Mouse (Mus musculus) embryonic facial prominence, embryonic 10.5 days (tissue): ENCODE measurements around the gene Crb2. TPM values are rescaled to one million over a fixed set of nuclear protein-coding genes. Genes with fewer than 3 reads are reported as not detected.

ENCODE experiments used
- DNase-seq: peaks from one replicate; pipeline ENCODE4 v3.0.0-alpha.2; 2017; ENCODE audit warnings: low spot score
- H3K27ac ChIP-seq: fragments of 300-500 bp; sonication (generic); replicated peaks from 2 replicates; pipeline ENCODE4 v1.5.1; 2016; ENCODE audit warnings: mild to moderate bottlenecking
- H3K27me3 ChIP-seq: fragments of 300-500 bp; sonication (generic); replicated peaks from 2 replicates; pipeline ENCODE4 v1.6.1; 2016; ENCODE audit warnings: low read depth, mild to moderate bottlenecking; ENCODE audit not compliant: poor library complexity, severe bottlenecking
- H3K36me3 ChIP-seq: fragments of 300-500 bp; sonication (generic); replicated peaks from 2 replicates; pipeline ENCODE4 v1.6.1; 2016; ENCODE audit warnings: mild to moderate bottlenecking, moderate library complexity
- H3K4me1 ChIP-seq: fragments of 300-500 bp; sonication (generic); 2 replicates; pipeline ENCODE4 v1.6.1; 2016
- H3K4me3 ChIP-seq: fragments of 300-500 bp; sonication (generic); 2 replicates; pipeline ENCODE4 v1.5.1; 2016; ENCODE audit warnings: mild to moderate bottlenecking, moderate library complexity
- H3K9me3 ChIP-seq: fragments of 300-500 bp; sonication (generic); 2 replicates; pipeline ENCODE4 v1.6.1; 2016; ENCODE audit warnings: mild to moderate bottlenecking
- WGBS: fragments of 180-500 bp; shearing (Covaris S2); methylation state at CpG from one replicate; pipeline ENCODE4 v1.1.7; 2016; 5-methylcytosine and 5-hydroxymethylcytosine counted together
- polyA plus RNA-seq: library from polyadenylated mRNA; unstranded; fragments of >200 nt; fragmentation: Nextera tagmentation; extraction: Ambion mirVana; gene quantifications from 2 replicates; pipeline ENCODE4 v1.2.1, GENCODE M21; 2016

Gene Crb2
- polyA plus RNA-seq = 7.3 and 11.9 TPM in 2 replicates

DNA sequence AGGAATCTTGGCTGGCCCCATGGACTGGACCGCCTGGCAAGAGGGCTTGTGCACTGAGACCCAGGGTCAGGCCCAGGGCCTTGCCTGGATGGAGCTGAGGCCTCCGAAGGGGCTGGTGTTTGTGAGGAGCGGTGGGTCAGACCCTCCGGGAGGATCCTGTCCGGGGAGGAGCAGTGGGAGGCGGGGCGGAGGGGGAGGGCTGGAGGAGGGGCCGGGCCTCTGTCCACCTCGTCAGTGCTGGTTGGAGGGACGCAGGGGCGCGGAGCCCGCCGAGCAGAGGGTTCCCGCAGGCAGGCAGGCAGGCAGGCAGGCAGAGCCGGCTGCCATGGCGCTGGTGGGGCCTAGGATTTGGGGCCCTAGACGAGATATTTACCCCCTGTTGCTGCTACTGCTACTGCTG lies at the start of gene Crb2:
TSS of gene Crb2 (plus strand) at position 234 of the 400 bp plus-strand sequence.
- peaks cover 71% of the 10 kb centered on the region for H3K4me1 ChIP-seq
- peaks cover 38% of the 10 kb centered on the region for H3K27me3 ChIP-seq
- under 1% methylated on average over 18 of the region's 18 CpGs for WGBS
- no peaks in the 10 kb centered on the region for H3K36me3 ChIP-seq
- H3K4me3 ChIP-seq = peak within 1 kb of the TSS; percentile 64
- no peaks in the 10 kb centered on the region for H3K9me3 ChIP-seq
- DNase-seq = peak; percentile 90
- peak within 1 kb of the TSS; percentile 81 for H3K27ac ChIP-seq

DNA sequence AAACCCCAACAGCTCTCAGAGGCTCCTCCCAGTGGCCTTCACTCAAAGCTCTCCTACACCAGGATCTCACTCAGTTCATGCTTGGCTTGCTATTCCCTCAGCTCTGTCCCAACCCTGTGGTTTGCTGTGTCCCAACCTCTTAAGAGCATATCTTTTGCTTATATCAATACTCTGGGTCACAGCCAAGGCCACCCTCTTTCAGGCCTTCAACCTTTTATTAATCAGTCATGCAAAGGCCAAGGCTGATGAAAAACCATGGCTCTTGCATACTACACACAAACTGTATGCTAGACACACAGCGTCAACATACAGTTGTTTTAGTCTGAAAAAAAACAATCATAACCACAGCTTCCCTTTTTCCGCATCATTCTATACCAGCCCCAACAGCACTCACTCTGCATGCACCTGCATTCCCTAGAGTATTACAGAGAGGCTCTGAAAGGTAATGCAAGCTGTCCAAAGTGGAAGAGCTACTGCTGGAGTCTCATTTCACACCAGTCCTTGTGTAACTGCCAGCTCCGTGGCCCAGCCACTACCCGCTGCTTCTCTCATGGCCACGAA lies 44.7 kb upstream of the Crb2 start:
- no peaks in the 10 kb centered on the region for H3K36me3 ChIP-seq
- WGBS = 90% methylated on average over 5 of the region's 5 CpGs

DNA sequence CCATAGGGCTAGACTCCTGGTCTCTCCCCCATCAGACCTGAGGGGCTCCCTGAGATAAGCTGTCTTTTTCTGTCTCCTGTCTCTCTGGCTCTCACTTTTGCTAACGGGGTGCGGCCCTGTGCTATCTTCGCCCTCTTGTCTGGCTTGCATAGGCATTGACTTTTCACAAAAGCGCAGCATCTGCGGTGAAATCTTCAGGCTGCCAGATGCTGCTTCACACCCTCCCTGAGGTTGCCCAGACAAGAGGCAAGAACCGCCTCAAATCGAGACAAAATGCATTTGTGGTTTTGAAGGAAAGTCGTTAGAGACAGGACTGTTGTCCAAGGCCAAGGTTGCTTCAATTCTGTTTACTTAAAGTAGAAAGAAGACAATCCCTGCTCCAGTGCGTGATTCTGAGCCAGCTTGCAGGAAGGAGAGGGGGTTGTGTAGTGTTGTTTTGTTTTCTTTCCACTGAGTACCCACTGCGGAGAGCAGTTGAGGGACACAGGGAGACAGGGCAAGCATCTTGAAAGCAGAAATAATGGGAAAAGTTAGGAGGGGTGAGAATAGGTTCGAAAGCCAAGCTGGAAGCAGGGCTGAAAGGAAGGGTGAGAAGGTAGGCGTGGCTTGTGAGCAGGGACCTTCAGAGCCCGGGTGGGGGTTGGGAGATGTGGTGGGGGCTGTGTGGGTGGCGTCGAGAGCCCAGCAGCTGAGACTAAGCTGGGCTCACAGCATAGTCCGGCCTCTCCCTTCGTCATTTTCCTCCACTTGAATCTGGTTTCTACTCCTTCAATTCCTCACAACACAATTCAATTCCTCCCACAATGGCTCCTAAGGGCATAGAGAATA lies 40.9 kb upstream of the Crb2 start:
- 21% methylated on average over 17 of the region's 17 CpGs for WGBS
- H3K27me3 ChIP-seq = no peaks in the 10 kb centered on the region
- H3K36me3 ChIP-seq = no peaks in the 10 kb centered on the region
- H3K27ac ChIP-seq = peak overlapping the region; percentile 57
- no peaks in the 10 kb centered on the region for H3K9me3 ChIP-seq
- H3K4me3 ChIP-seq = peak overlapping the region; percentile 34
- DNase-seq = peak; percentile 55
- H3K4me1 ChIP-seq = peaks cover 12% of the 10 kb centered on the region

More for the DNA sequence above, 44.7 kb upstream of the Crb2 start:
- H3K9me3 ChIP-seq = no peaks in the 10 kb centered on the region
- H3K4me1 ChIP-seq = peaks cover 12% of the 10 kb centered on the region
- H3K27me3 ChIP-seq = no peaks in the 10 kb centered on the region
- no peak overlapping the region for H3K27ac ChIP-seq
- DNase-seq = no peak
- H3K4me3 ChIP-seq = no peak overlapping the region

DNA sequence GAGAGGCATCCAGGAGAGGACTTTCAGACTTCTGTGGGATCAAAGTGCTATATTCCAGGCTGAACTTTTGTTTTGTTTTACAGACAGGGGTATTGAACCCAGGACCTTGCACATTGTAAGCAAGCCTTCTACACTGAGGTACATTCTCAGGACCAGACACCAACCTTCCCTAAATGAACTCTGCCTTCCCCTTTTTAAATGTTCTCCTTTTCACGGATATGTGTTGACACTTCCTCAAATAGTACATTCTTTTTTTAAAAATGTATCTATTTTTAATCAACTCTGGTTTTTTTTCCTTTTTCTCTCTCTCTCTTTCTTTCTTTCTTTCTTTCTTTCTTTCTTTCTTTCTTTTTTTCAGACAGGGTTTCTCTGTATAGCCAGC lies 40.3 kb upstream of the Crb2 start:
- Histone ChIP-seq H3K4me3 (peak overlapping the region; percentile 34), H3K4me1 (peaks cover 12% of the 10 kb centered on the region), H3K9me3 (no peaks in the 10 kb centered on the region), H3K27ac (0 out of 2 replicates have a peak overlapping the region, but pooled peaks have one; percentile 57), H3K36me3 (no peaks in the 10 kb centered on the region), H3K27me3 (no peaks in the 10 kb centered on the region)
- no peak for DNase-seq
- WGBS = 64% methylated on average over 1 of the region's 1 CpGs

DNA sequence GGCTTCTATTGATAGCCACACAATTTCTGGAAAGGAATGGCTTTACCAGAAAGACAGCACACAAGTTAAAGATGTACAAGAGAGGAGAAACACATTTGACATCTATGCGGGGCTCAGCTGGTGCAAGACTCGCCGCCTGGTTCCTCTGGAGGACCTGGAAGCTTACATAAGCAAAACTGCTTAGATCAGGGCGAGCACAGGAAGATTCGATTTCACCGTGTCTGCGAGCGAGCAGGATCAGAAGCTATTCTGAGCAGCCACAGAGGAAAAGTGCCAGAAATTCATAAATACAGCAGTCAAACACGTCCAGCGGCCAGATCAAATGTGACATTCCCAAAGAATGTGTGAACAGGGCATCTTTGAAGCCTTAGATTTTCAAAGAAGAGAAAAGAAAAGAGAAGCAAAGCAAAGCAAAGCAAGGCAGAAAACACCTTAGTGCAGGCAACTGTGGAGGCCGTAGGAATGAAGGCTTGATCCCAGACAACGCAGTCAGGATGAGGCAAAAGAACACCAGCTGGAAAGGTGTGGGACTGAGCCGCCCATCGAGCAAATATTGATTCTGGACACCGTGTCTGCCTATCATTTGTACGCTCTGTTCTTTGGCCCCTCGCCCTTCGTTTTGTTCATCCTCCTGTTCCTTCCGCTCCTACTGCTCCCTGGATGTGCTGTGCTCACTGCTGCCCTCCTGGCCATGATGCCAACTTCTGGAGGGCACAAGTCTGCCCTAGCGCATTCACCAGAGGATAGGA lies 34.1 kb upstream of the Crb2 start:
- WGBS = 80% methylated on average over 20 of the region's 20 CpGs

DNA sequence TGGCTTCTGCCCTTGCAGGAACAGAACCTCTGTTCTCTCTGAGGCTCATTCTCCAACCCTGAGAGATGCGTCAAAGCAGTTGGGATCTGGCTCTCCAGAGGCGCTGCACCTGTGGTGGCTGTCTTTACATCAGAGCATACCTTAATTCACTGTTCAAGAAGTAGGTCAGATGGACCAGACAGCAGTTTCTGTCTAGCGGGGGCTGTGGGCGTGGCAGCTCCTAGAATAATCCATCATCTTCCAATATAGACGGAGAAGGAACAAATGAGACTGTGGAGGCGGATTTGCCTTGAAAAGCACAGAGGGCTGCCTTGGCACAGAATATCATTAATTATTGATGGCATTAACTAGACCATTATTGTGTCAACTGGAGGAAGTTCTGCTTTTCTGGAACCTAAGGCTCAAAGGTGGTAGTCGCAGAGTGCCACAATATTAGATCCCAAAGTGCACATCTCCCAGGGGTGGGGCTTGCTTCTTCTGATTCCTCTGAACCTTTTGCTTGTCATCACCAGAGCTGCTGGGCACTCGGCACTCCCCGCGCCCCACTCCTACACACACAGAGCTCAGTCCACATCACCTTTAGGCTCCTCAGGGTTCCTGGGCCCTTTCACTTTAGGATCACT lies 31.2 kb upstream of the Crb2 start:
- DNase-seq = no peak
- peaks cover 12% of the 10 kb centered on the region for H3K4me1 ChIP-seq
- 0 out of 2 replicates have a peak, but pooled peaks cover 5% of the 10 kb centered on the region for H3K27me3 ChIP-seq
- no peaks in the 10 kb centered on the region for H3K36me3 ChIP-seq
- WGBS = 90% methylated on average over 10 of the region's 10 CpGs
- no peak overlapping the region for H3K4me3 ChIP-seq
- no peaks in the 10 kb centered on the region for H3K9me3 ChIP-seq
- H3K27ac ChIP-seq = no peak overlapping the region

More for the DNA sequence above, 34.1 kb upstream of the Crb2 start:
- no peaks in the 10 kb centered on the region for H3K36me3 ChIP-seq
- no peaks in the 10 kb centered on the region for H3K4me1 ChIP-seq
- no peak for DNase-seq
- H3K27ac ChIP-seq = no peak overlapping the region
- H3K4me3 ChIP-seq = no peak overlapping the region
- H3K9me3 ChIP-seq = no peaks in the 10 kb centered on the region
- no peaks in the 10 kb centered on the region for H3K27me3 ChIP-seq

DNA sequence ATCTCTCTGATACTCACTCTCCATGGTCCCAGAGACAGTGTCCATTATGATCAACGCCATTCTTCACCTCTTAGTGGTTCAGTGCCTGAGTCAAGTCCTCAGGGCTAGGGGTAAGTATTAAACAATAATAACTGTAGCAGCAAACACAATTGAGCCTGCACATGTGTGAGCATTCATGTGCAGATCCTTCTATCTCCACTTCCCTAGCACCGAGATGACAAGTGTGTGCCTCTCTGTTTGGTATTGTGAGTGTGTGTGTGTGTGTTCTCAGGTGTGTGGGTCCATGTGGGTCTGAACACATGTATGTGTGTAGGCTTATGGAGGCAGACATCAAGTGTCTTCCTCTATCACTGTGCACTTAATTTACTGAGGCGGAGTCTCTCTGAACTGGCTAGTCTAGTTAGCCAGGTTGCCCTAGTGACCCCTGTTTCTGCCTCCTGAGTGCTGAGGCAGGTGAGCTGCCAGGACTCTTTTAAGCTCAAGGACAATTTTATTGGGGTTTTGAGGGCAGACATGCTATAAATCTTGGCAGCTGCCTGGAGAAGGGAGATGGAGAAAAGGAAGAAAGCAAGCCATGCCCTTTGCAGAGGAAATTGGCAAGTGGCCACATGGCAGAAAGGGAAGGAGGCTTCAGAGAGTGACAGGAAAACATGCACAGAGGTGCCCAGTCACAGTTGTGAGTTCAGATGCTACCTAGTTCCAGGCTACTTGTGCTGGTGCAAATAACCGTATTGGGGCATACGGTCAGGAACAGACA lies 29.6 kb upstream of the Crb2 start:
- Histone ChIP-seq H3K27ac (no peak overlapping the region), H3K9me3 (no peaks in the 10 kb centered on the region), H3K27me3 (0 out of 2 replicates have a peak, but pooled peaks cover 5% of the 10 kb centered on the region), H3K4me1 (peaks cover 12% of the 10 kb centered on the region), H3K36me3 (no peaks in the 10 kb centered on the region), H3K4me3 (no peak overlapping the region)
- WGBS = 87% methylated on average over 5 of the region's 5 CpGs
- no peak for DNase-seq

DNA sequence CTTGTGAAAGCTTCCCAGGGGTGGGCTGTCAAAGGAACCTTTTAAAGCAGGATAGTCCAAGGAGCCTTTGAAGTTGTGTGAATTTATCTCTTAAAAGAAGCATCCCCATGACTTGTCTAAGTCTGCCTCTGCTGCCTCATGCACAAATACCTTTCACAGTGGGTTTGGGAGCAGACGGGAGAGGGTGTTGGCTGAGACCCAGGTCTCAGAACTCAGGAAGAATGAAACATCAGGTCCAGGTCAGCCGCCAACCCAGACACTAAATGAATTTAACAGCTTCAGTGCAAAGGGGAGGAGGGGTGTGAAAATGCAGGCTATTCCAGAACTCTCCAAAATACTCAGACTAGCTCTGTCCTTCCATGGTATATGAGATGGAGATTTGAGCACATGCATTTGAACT lies 28.1 kb upstream of the Crb2 start:
- no peak overlapping the region for H3K27ac ChIP-seq
- H3K4me3 ChIP-seq = no peak overlapping the region
- 65% methylated on average over 2 of the region's 2 CpGs for WGBS
- H3K4me1 ChIP-seq = peaks cover 12% of the 10 kb centered on the region
- no peaks in the 10 kb centered on the region for H3K9me3 ChIP-seq
- H3K27me3 ChIP-seq = 0 out of 2 replicates have a peak, but pooled peaks cover 5% of the 10 kb centered on the region
- no peak for DNase-seq
- no peaks in the 10 kb centered on the region for H3K36me3 ChIP-seq

DNA sequence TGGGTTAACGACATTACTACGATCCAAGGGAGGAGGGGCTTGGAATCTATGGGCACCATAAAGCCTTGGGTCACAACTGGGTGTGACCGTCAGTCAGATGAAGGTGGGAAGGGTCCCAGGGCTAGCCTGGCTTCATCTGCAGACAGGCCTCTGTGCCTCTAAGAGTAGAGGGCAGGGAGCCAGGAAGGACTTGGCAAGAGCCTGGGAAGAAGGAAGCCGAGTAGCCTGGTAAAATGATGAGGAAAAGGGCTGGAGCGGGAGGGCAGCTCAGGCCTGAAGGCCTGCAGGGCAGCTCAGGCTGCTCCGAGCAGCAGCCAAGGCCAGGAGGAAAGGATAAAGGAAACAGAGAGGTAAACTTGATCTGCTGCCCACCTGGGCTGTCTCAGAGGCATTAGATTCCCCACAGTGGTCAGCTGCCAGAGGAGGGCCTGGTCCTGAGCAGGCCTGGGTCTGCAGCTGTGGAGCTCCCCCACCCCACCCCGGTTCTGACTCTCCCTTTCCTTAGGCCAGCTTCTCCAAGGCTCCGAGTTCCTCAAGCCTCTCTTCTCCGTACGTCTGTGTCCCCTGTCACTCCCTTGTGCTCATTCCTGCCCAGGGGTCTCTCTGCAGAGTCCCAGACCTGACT lies 27.5 kb upstream of the Crb2 start:
- Histone ChIP-seq H3K9me3 (no peaks in the 10 kb centered on the region), H3K27me3 (0 out of 2 replicates have a peak, but pooled peaks cover 5% of the 10 kb centered on the region), H3K27ac (peak overlapping the region; percentile 25), H3K36me3 (no peaks in the 10 kb centered on the region), H3K4me3 (no peak overlapping the region), H3K4me1 (peaks cover 12% of the 10 kb centered on the region)
- DNase-seq = no peak
- WGBS = 55% methylated on average over 10 of the region's 10 CpGs

DNA sequence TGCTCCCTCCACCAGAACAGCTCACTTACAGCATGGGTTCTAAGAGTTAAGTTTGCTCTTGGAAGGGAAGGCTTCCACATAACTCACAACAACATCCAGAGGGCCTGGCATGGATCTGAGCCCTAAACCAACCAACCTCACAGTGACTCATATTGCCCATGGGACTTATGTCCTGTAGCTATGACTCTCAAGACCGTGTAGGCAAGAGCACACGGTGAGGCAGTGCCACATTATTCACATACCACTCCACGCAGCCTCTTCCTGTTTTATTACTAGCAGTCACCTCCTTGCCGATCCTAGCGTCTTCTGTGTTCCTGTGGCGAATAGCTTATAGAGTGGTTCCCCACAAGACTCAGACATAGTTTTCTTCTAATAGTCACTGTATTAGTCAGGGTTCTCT lies 26.7 kb upstream of the Crb2 start:
- Histone ChIP-seq H3K27me3 (0 out of 2 replicates have a peak, but pooled peaks cover 5% of the 10 kb centered on the region), H3K9me3 (no peaks in the 10 kb centered on the region), H3K27ac (no peak overlapping the region), H3K36me3 (no peaks in the 10 kb centered on the region), H3K4me3 (no peak overlapping the region), H3K4me1 (peaks cover 12% of the 10 kb centered on the region)
- DNase-seq = no peak
- WGBS = 79% methylated on average over 6 of the region's 6 CpGs

DNA sequence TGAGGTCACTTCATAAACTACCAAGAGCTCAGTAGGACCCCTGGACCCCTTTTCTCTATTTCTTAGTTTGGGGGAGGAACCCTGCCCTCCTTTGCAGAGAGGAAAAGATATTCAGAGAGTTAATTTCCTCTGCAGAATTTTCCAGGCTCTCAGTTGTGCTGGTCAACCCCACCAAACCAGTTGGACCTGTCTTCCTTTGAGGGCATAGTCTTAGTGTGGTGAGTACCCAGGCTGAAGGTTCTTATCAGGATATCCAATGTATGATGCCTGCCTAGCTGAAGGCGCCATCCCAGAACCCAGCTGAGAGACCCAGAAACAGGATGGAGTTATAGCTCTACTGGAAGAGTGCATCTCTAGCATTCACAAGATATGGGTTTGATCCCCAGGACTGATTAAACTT lies 24.9 kb upstream of the Crb2 start:
- Histone ChIP-seq H3K27me3 (peaks cover 13% of the 10 kb centered on the region; the same call in 1 of the 2 replicates), H3K27ac (no peak overlapping the region), H3K9me3 (no peaks in the 10 kb centered on the region), H3K4me3 (no peak overlapping the region), H3K4me1 (peaks cover 21% of the 10 kb centered on the region), H3K36me3 (no peaks in the 10 kb centered on the region)
- WGBS = 93% methylated on average over 1 of the region's 1 CpGs
- no peak for DNase-seq
